Mouse (Mus musculus) left cerebral cortex, postnatal 10 days (tissue): ENCODE results near the gene Tmem87a. TPM values are rescaled to one million over a fixed set of nuclear protein-coding genes. Genes with fewer than 3 reads are reported as not detected.

Experiments used
- DNase-seq, 2 experiments: peaks; one replicate each; pipeline ENCODE4 v3.0.0; 2021 to 2022; ENCODE audit warnings: low spot score in 2 of 2, mixed read lengths in 1 of 2; ENCODE audit errors: extremely low spot score in 1 of 2
- intact Hi-C: fragments of 180-260 bp; cut with DNase I; formaldehyde crosslinking; loops from one replicate; pipeline ENCODE4 v1.15.1; 2025
- total RNA-seq, 2 experiments: library from RNA; stranded (reverse); gene quantifications; 2 replicates each; pipeline ENCODE4 v1.2.3; 2021

Gene Tmem87a
- total RNA-seq, result 10 to 100 TPM; 33.6 to 35.2 TPM

DNA sequence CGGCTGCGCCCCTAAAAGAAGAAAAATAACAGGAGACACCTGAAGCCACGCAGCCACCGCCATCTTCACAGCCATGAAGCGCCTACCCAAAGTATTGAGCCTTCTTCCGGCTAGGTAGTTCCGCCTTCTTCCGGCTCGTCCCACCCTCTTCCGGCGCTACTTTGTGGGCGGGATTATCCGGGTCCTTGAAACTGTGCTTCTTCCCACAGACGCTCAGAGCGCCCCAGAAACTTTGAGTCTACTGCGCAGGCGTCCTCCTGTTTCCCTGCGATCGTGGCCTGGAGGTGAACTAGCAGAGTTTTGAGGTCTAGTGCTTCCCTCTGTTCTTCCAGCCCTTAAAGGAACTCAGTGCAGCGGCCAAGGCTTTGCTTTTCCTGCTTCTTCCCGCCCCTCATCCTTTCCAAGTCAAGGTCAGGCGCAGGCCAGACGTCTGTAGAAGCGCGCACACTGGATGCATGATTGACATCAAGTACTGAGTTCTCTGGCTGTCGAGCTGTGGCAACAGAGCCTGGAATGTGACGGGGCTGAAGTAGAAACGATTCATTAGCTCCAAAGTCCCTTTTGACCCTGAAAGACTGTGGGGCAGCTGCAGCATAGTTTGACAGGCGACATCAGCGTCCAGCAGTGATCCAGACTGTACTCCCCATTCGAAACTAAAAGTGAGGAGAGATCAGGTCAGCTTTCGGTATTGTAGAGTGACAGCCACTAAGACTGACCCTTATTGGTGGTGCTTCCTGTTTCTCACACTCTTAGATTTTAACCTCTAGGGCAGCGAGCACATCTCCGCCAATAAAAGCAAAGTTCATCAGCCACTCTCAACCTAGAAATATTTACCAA lies at the start of gene Tmem87a:
Gene Tmem87a (minus strand): TSS at position 128 of the 837 bp plus-strand sequence.
- intact Hi-C loops, result no loop called here

DNA sequence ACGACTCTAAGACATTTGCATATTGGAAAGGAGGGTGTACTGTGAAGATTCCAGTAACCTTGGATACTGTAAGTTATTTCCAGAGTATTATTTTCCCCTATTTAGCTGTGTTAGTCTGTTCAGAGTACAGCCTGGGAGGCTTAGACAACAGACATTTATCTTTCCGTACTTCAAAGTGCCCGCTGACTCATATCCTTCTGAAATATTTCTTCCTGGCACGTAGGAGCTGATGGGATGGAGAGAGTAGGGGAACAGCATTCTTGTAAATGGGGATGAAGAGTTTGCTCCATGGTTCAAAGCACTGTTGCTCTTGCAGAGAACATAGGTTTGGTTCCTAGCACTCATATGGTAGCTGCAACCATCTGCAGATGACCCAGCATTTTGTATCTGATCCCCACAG lies 48.7 kb upstream of the Tmem87a start:
- DNase-seq, result no peak
- intact Hi-C loops, result no loop called here

More for the DNA sequence above, at the start of gene Tmem87a:
- peak; percentile 93 to 96 for DNase-seq

DNA sequence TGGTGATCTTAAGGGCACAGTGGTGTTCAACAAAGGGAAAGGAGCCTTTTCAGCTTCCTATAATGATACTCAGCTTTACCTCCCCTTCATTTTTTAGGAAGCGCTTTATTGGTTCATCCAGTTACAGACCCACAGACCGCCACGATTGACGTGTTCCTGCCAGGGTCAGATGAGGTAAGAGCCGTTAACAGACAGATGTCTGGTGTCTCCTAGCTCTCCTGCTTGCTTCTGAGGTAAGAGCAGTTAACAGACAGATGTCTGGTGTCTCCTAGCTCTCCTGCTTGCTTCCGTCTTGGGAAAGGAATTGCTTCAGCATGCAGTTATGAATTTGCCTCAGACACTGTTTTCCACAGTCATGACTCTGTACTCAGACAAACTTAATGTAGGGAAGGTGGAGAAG lies 46.8 kb upstream of the Tmem87a start:
- intact Hi-C loops, result no loop called here
- no peak for DNase-seq

DNA sequence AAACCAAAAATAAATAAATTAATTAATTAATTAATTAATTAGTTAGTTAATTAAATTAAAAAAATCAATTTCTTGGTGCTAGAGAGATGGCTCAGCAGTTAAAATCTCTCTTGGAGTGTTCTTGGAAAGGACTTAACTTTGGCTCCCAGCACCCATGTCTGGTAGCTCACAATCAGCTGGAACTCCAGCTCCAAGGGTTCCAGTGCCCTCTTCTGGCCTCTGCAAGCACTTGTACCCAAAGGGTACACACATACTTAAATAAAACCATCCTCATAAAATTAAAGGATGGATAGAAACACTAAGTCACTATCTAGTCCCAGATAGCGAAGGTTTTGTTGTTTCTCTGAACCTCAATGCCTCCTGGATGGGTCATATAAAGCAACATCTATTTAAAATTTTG lies 43.4 kb upstream of the Tmem87a start:
- DNase-seq, result no peak
- intact Hi-C loops, result no loop called here

DNA sequence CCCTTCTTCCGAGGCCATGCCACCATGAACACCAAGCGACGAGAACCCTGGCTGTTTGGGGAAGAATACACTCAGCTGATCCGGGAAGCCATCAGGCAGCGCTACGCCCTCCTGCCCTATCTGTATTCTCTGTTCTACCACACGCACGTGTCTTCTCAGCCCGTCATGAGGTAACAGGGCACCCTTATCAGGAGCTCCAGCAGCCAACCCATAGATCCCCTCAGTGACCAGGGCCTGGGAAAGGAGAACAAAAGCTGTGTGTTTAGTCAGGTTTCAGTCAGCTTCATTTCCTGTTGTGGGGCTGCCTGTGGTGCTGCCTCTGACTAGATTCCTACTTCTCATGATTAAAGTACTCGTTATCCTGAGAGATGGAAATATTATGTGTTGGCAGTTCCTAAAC lies 42.5 kb upstream of the Tmem87a start:
- intact Hi-C loops, result no loop called here
- DNase-seq, result no peak

DNA sequence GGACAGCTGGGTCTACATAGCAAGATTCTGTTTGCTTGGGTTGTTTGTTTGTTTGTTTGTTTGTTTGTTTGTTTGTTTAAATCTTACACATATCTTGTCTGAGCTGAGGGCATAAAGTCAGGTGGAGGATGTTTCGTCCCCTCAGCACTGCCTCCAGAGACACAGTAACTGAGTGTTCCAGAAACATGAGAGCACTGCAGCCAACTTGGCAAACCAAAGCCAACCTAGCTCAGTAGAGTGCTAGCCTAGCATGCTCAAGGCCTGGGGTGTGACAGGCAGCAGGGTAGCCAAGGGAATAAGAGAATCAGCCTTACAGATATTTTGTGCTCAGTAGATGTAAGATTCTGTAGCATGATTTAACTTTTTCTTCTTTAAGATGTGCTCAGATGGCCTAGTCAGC lies 40.6 kb upstream of the Tmem87a start:
- no peak for DNase-seq
- intact Hi-C loops, result no loop called here

DNA sequence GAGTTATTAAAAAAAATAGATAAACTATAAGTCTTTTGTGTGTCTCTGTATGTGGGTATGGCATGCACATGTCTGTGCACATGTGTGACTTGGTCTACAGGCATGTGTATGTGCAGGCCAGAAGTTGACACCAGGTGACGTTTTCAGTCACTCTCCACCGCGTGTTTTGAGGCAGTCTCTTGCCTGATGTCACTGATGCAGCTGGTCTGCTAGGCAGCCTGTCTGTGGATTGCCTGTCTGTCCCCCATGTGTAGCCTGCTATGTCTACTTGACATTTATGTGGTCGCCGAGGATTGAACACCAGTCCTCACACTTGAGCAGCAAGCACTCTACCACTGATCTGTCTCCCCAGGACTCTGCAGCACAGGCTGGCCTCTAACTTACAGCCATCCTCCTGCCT lies 20.5 kb upstream of the Tmem87a start:
- intact Hi-C loops, result no loop called here
- no peak for DNase-seq

DNA sequence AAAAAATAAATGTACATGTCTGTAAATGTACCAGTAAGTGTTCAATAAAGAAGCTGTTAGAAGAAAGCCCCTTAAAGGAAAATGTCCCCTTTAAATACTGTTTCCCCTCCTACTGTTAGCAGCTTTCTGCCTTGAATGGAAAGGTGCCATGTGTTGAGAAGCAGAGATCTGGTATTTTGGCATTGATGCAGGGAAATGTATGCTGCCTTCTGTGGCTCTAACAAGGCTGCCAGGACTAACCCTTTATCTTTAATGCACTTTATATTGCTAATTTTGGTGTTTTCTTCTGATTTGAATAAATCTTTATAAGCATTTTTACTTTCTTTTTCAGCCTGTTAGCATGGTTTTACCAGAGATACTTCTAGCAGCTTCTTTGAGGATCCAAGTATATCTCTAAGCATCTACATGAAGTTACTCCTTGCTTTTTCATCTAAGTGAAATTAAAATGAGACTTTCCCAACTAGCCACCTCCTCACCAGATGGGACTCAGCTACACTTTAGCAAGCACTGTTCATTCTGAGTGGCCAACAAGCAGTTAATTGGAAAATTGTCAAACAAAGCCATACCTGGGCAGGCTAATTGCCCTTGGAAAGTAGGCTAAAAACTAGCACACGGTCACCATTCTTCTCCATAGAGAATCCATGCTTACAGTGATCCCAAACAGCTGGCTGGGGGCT lies 11.0 kb upstream of the Tmem87a start:
- DNase-seq, result peak in 1 of 2 experiments; percentile 55
- intact Hi-C loops, result loop anchor here (10.0 kb wide), 1 partner anchor 50 kb away; no protein-coding TSS in a partner anchor

DNA sequence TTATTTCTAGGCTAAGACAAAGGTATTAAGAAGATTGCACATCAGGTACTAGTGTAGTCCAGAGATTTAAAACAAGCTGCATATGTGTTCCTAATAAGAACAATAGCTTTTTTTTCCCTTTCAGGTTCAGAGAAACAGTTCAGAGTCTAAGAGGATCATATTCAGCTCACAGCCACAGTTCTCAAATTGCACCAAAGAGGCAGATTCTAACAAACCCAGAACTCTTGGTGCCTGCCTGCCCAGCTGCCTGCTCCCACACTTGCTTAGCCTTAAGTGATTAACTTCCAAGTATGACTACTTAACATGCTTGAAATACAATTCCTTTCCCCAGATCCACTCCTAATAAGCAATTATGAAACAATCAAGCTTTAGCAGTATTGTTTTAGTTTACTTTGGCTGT lies 10.2 kb upstream of the Tmem87a start:
- no peak for DNase-seq
- intact Hi-C loops, result loop anchor here (10.0 kb wide), 1 partner anchor 51 kb away; no protein-coding TSS in a partner anchor

DNA sequence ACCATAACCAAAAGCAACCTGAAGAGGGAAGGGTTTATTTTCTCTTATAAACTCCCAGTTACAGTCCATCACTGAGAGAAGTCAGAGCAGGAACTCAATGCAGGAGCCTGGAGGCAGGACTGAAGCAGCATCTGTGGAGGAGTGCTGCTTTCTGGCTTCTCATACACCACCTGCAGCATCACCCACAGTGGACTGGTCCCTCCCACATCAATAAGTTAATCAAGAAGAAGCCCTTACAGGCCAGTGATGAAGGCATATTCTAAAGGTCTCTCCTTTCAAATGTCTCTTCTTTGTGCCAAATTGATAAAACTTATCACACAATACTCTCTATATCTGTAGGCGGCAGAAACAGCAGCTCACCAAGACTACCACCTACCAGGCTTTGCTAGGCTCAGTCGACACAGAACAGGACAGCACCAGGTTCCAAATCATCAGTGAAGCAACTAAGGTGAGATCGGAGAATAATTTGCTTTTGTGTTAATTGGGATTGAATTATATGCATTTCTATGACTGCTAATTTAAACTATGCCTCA lies 7.2 kb upstream of the Tmem87a start:
- intact Hi-C loops, result loop anchor here (10.0 kb wide), 1 partner anchor 54 kb away; no protein-coding TSS in a partner anchor
- no peak for DNase-seq

DNA sequence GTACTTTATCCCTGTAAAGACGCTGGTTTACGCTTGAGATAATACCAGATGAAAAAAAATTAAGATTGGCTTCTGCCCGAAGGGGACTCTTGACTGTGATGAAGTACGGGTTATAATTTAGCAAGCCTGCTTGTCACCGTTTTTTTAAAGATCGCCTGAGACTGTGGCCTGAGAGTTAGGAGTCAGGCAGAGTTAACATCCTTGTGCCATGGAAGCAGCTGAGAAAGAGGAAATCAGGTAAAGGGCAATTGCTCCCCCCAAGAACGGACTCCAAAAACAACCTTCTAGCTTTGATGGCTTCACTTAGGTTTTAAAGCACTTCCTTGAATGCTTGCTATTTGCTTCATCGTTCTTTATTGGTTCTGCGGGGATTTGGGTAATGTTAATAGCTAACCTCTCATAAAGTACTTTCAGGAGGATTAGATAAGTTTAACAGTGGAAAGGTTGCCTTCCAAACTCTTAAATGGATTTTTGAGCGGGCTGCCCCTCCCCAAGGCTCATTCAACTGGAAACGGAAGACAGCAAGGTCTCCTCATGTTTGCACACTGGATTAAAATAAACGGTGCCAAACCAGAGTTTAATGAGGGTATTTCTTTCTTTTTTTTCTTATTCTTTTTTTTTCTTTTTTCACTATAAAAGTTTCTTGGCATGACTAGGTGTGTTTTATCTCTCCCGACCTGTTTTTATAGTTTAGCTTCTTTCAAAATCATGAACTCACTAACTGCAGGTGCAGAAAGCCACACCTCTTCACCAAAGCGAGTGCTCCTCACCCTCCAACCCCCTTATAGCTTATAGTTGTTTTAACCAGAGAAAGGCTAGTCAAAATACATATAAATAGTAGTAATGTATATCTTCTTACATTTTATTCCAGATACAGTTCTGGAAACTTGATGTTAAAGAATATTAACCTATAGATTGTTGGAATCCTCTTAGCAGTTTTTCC lies 1.2 kb upstream of the Tmem87a start:
- intact Hi-C loops, result no loop called here
- DNase-seq, result no peak

DNA sequence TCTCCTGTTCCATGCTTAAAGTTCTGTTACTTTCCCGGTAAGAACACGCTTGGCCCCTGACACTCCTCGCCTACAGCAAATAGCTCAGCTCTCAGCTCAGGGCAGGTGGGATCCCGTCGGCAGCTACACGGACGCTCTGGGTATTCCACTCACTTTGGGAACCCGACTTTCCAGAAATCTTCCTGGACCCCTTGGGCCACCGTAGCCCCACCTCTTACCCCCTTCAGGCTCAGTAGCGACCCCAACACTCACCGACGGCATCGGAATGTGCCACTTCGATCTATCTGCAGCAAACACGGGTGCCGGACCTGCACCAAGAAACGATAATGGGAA lies 294 bp downstream of the Tmem87a start, which contains the start of gene Ganc:
Gene Ganc (plus strand): TSS at position 244 of the 333 bp plus-strand sequence.
- intact Hi-C loops, result no loop called here
- no peak for DNase-seq

DNA sequence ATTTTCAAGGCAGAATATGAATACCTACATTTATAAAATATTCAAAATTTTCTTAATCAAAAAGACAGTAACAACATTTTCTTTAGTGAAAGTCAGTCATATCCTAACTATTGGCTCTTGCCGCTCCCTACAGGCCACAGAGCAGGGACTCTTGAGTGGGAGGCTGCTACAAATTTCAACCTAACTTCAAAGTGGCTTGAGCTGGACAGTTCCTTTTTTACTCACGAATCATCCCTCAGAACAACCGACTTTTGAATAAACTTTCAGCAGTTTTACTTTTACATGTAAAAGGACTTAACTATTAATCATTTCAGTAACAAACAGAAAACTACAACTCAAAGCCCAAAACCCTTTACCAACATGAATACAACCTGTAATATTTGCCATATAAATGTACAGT lies 1.1 kb downstream of the Tmem87a start:
- DNase-seq, result no peak
- intact Hi-C loops, result no loop called here

DNA sequence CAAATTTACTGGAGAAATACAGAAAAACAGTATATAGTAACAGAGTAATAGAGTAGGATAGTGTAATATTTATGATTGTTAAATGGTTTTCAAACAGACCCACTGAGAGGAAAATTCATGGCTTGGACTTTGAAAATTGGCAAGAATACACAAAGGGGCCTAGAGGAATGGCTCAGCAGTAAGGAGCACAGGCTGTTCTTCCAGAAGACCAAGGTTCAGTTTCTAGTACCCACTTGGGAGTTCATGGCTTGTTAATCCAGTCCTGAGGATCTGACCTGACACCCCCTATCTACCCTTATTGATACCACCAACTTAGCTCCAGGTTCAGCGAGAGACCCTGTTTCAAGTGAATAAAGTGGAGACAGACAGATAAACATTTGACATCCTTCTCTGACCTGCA lies 6.0 kb downstream of the Tmem87a start:
- no peak for DNase-seq
- intact Hi-C loops, result loop anchor here (10.0 kb wide), 1 partner anchor 127 kb away; no protein-coding TSS in a partner anchor

DNA sequence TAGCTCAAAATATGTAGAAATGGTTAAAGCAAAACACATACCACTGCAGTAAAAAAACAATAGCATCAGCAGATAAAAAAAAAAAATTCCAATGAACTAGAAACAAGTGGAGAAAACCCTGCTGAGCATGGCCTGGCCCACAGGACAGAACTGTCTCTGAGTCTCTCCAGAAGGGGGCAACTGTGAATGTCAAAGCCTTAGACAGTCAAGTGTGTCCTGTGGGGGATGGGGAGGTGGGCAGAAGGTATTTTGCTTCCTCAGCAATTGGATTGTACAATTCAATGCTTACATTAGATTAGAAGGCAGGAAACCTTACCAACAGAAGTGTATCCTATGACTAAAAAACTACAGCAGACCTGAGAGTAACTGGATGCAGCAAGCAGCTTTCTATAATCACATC lies 11.5 kb downstream of the Tmem87a start:
- intact Hi-C loops, result loop anchor here (10.0 kb wide), 1 partner anchor 132 kb away; no protein-coding TSS in a partner anchor
- no peak for DNase-seq

DNA sequence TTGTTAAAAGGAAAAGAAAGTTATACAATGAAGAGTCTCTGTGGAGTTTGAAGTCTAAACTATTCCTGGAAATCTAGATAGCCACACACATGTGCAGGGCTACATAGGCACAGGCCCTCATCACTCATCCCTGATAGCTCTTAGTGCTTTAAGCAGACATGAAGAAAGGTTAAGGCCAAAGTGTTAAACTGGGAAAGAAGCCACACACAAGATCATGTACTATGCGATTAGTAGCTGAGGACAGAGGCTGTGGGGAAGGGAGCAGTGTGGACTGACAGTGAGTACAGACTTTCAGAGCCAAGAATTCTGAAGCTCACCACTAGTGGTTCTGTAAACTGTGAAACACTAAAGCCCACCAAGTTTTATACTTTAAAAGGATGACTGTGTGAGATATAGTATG lies 13.0 kb downstream of the Tmem87a start:
- DNase-seq, result no peak
- intact Hi-C loops, result loop anchor here (10.0 kb wide), 1 partner anchor 134 kb away; no protein-coding TSS in a partner anchor

DNA sequence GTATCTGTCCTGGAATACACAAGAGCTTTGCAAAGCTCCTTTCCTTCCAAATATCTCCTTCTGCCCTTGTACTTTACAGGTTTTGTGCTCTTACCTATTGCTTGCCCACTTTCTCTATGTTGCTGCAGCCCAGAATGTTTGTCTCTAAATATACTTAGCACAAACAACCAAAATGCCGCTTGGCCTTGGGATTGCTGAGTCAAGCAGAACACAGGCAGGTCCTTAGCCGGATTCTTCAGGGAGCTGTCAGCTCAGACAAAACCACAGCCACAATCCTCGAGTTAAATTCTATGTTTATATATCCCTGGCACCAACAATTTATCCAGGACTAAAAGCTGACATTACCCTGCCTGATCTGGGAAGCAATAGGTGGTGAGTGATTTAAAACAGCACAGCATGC lies 14.5 kb downstream of the Tmem87a start:
- no peak for DNase-seq
- intact Hi-C loops, result no loop called here

DNA sequence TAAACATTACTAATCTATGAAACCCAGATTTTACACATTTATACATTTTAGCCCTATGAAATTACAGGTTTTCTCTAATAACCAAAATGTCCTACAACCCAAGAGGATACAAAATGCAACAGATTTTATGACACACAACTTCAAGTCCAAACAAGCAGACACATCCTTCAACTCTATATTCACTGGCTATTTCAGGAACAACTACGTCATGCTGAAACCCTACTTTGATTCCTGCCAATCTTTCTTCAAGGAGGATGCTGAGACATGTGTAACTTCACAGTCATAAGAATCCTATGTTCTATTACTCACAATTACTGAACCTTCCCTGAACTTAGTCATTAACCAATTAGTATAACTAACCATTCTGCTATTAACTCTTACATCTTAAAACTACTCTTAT lies 16.6 kb downstream of the Tmem87a start:
- intact Hi-C loops, result no loop called here

DNA sequence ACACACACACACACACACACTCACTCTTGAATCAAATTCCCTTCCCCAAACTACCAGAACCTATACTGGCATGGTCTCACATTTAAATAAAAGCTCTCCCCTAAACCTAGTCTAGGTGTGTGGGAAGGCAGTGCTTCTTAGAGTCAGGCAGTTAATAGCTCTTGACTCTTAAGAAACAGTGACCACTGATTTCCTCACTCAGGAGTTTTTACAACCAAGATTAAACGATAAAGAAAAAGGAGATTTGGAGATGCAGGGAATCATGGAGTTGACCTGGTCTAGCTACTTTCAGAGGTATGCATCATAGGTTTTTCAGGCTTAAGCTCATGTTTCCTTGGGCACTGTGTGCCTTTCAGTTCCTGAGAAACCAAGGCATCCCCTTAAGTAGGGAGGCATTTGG lies 17.6 kb downstream of the Tmem87a start:
- intact Hi-C loops, result no loop called here
- DNase-seq, result no peak

More for the DNA sequence above, 16.6 kb downstream of the Tmem87a start:
- no peak for DNase-seq
